Mouse (Mus musculus) kidney, postnatal 25 days (tissue): ENCODE measurements around the gene Atxn2.
"Not testable (repeated sequence)": the region's sequence is repeated elsewhere in the genome, so short reads cannot be mapped to it uniquely, and the experiment has no call there.

Experiments
- DNase-seq, 2 experiments: peaks; one replicate each; pipeline ENCODE4 v3.0.0; 2021; ENCODE audit warnings: mixed read lengths in 2 of 2

Atxn2 gene

GRCm38 (mm10) chr5:121835949-121836691, 125.0 kb downstream of the Atxn2 start:
- no peak for DNase-seq

- DNase-seq, result peak; percentile 95
Measured at GRCm38 (mm10) chr5:121836692-121837415, 125.7 kb downstream of the Atxn2 start.

GRCm38 (mm10) chr5:121837441-121838340, 126.6 kb downstream of the Atxn2 start, which contains the start of gene Sh2b3:
Gene Sh2b3 (minus strand): TSS chr5:121837646.
- DNase-seq, result peak in 1 of 2 experiments; percentile 77

- DNase-seq, result peak; percentile 73 to 89
Measured at GRCm38 (mm10) chr5:121838341-121839127, 127.4 kb downstream of the Atxn2 start.

GRCm38 (mm10) chr5:121839128-121839473, 128.0 kb downstream of the Atxn2 start:
- DNase-seq, result no peak

GRCm38 (mm10) chr5:121841516-121841915, 130.4 kb downstream of the Atxn2 start:
- no peak for DNase-seq

- DNase-seq, result no peak
Measured at GRCm38 (mm10) chr5:121841973-121842372, 130.8 kb downstream of the Atxn2 start.

GRCm38 (mm10) chr5:121842665-121843118, 131.6 kb downstream of the Atxn2 start:
- DNase-seq, result peak; percentile 88 to 89

GRCm38 (mm10) chr5:121843138-121843905, 132.2 kb downstream of the Atxn2 start:
- DNase-seq, result peak in 1 of 2 experiments; percentile 50

- DNase-seq, result no peak
Measured at GRCm38 (mm10) chr5:121845361-121845760, 134.2 kb downstream of the Atxn2 start.

- no peak for DNase-seq
Measured at GRCm38 (mm10) chr5:121846322-121846721, 135.2 kb downstream of the Atxn2 start.

GRCm38 (mm10) chr5:121847269-121847668, 136.1 kb downstream of the Atxn2 start:
- DNase-seq, result not testable (repeated sequence)

GRCm38 (mm10) chr5:121848035-121848519, 136.9 kb downstream of the Atxn2 start:
- DNase-seq, result peak; percentile 66 to 75

- DNase-seq, result peak; percentile 94 to 96
Measured at GRCm38 (mm10) chr5:121848743-121849142, 137.6 kb downstream of the Atxn2 start, which contains the start of gene Pheta1. Gene Pheta1 (plus strand): TSS chr5:121848984.

GRCm38 (mm10) chr5:121849478-121850349, 138.6 kb downstream of the Atxn2 start:
- peak; percentile 51 to 80 for DNase-seq

- DNase-seq, result peak; percentile 78 to 90
Measured at GRCm38 (mm10) chr5:121853368-121854051, 142.4 kb downstream of the Atxn2 start.

GRCm38 (mm10) chr5:121854768-121855167, 143.6 kb downstream of the Atxn2 start:
- DNase-seq, result no peak

GRCm38 (mm10) chr5:121856740-121857139, 145.6 kb downstream of the Atxn2 start:
- peak in 1 of 2 experiments; percentile 55 for DNase-seq

GRCm38 (mm10) chr5:121858427-121858826, 147.3 kb downstream of the Atxn2 start:
- DNase-seq, result no peak
